Mouse (Mus musculus) adrenal gland, postnatal 10 days (tissue): ENCODE measurements around the gene Adamts17. TPM values are rescaled to one million over a fixed set of nuclear protein-coding genes. Genes with fewer than 3 reads are reported as not detected.

Experiments
- DNase-seq: peaks from one replicate; pipeline ENCODE4 v3.0.0; 2021; ENCODE audit warnings: mixed read lengths
- total RNA-seq, 2 experiments: library from RNA; stranded (reverse); gene quantifications; 2 replicates each; pipeline ENCODE4 v1.2.3; 2021

The Adamts17 gene
- total RNA-seq, 2 experiments from 2014 or later: 5.5 to 8.6 TPM

- DNase-seq: no peak
These were observed 248.2 kb downstream of the Adamts17 start for GRCm38 (mm10) chr7:67087759-67088158.

- DNase-seq: no peak
These were observed 257.6 kb downstream of the Adamts17 start for GRCm38 (mm10) chr7:67097096-67097495.

GRCm38 (mm10) chr7:67101418-67101973 is 262.0 kb downstream of the Adamts17 start:
- DNase-seq: no peak

- DNase-seq: no peak
These were observed 271.1 kb downstream of the Adamts17 start for GRCm38 (mm10) chr7:67110551-67111159.

GRCm38 (mm10) chr7:67112495-67113216 is 273.1 kb downstream of the Adamts17 start:
- DNase-seq: peak; percentile 54

- no peak for DNase-seq
These were observed 274.5 kb downstream of the Adamts17 start for GRCm38 (mm10) chr7:67114056-67114455.

GRCm38 (mm10) chr7:67115056-67115455 is 275.5 kb downstream of the Adamts17 start:
- DNase-seq: no peak

- DNase-seq: no peak
These were observed 295.6 kb downstream of the Adamts17 start for GRCm38 (mm10) chr7:67135140-67135539.

GRCm38 (mm10) chr7:67142347-67143015 is 302.9 kb downstream of the Adamts17 start:
- DNase-seq: no peak

- peak; percentile 54 for DNase-seq
These were observed 306.2 kb downstream of the Adamts17 start for GRCm38 (mm10) chr7:67145748-67146147.

- DNase-seq: no peak
These were observed 306.6 kb downstream of the Adamts17 start for GRCm38 (mm10) chr7:67146151-67146550.

- no peak for DNase-seq
These were observed 310.2 kb downstream of the Adamts17 start for GRCm38 (mm10) chr7:67149707-67150106.

GRCm38 (mm10) chr7:67152626-67153025 is 313.1 kb downstream of the Adamts17 start:
- peak; percentile 65 for DNase-seq

- DNase-seq: no peak
These were observed 322.6 kb downstream of the Adamts17 start for GRCm38 (mm10) chr7:67162135-67162534.

GRCm38 (mm10) chr7:67168288-67168687 is 328.8 kb downstream of the Adamts17 start:
- DNase-seq: no peak

GRCm38 (mm10) chr7:67168763-67169569 is 329.4 kb downstream of the Adamts17 start:
- no peak for DNase-seq

GRCm38 (mm10) chr7:67173522-67174195 is 334.1 kb downstream of the Adamts17 start:
- DNase-seq: peak; percentile 16

GRCm38 (mm10) chr7:67183786-67184185 is 344.3 kb downstream of the Adamts17 start:
- DNase-seq: no peak

GRCm38 (mm10) chr7:67199412-67199811 is 359.9 kb downstream of the Adamts17 start:
- peak; percentile 86 for DNase-seq
